In the genomic region with DNA sequence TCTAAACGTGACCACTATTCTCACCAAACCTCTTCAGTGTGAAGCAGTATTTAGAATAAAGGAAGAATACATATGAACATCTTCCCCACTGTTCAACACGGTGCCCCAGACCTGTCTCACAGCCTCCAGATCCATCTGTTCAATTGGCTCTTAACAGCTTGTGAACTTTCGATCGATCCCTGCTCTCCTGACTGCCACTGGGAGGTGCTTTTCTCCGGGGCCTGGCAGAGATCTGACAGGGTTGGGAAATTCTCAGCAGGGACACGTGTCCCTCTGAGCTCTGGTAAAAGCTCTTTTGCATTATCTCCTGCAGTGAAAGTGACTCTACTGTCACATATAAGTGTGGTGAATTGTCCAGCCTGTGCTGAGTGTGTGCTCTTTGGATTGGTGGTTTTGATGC, we compare ENCODE assay signal across 34 mouse cellular contexts. TPM values are rescaled to one million over a fixed set of nuclear protein-coding genes. Genes with fewer than 3 reads are reported as not detected.
"Had no signal": no experiment of that assay in that cellular context is flagged by ENCODE, and none has a peak within 500 bp of the region (broad histone marks: within the 10 kb centered on the region; RNA-seq: fewer than 3 reads in every experiment).

No protein-coding gene starts in this region.

- H3K4me2 ChIP-seq: heart, embryonic 12.5 days; hindbrain, embryonic 12.5 days; hindbrain, embryonic 14.5 days; intestine, embryonic 15.5 days; limb, embryonic 12.5 days; liver, embryonic 13.5 days had no signal

- H3K4me3 ChIP-seq: gastrocnemius, adult 2 months; heart, embryonic 10.5 days; heart, embryonic 12.5 days; hindbrain, embryonic 10.5 days; hindbrain, embryonic 12.5 days; intestine, embryonic 15.5 days; left cerebral cortex, adult 2 months; limb, embryonic 10.5 days; limb, embryonic 12.5 days; liver, embryonic 13.5 days had no signal

- ATAC-seq: hindbrain, embryonic 16.5 days; inflammation-experienced regulatory T-cells, adult 6 months; intestine, embryonic 15.5 days; intestine, postnatal 0 days had no signal

- H3K27ac ChIP-seq: gastrocnemius, adult 2 months; heart, embryonic 10.5 days; hindbrain, embryonic 10.5 days; hindbrain, embryonic 12.5 days; hindbrain, embryonic 14.5 days; intestine, embryonic 15.5 days; left cerebral cortex, adult 2 months; limb, embryonic 10.5 days; limb, embryonic 12.5 days; liver, embryonic 13.5 days had no signal

- H3K9me3 ChIP-seq: heart, embryonic 10.5 days; heart, embryonic 12.5 days; hindbrain, embryonic 10.5 days; hindbrain, embryonic 12.5 days; intestine, embryonic 15.5 days; limb, embryonic 10.5 days; limb, embryonic 12.5 days; liver, embryonic 13.5 days had no signal

- DNase-seq: gastrocnemius, adult 2 months; gastrocnemius, postnatal 10 days; gastrocnemius, postnatal 25 days; heart, adult 18-20 months; heart, postnatal 10 days; heart, postnatal 4 days; kidney, adult 18-20 months; kidney, adult 8-10 months; kidney, postnatal 10 days; kidney, postnatal 25 days; kidney, postnatal 4 days; layer of hippocampus, adult 9-11 months; liver, embryonic 13.5 days had no signal

- H3K4me1 ChIP-seq: heart, embryonic 10.5 days; heart, embryonic 12.5 days; hindbrain, embryonic 10.5 days; hindbrain, embryonic 12.5 days; intestine, embryonic 15.5 days; limb, embryonic 10.5 days; limb, embryonic 12.5 days; liver, embryonic 13.5 days had no signal

- H3K27me3 ChIP-seq: intestine, embryonic 15.5 days; liver, embryonic 13.5 days had no signal

- H3K9ac ChIP-seq: heart, embryonic 12.5 days; hindbrain, embryonic 12.5 days; hindbrain, embryonic 14.5 days; intestine, embryonic 15.5 days; limb, embryonic 12.5 days; liver, embryonic 13.5 days had no signal

- H3K36me3 ChIP-seq: heart, embryonic 10.5 days; heart, embryonic 12.5 days; hindbrain, embryonic 10.5 days; hindbrain, embryonic 12.5 days; intestine, embryonic 15.5 days; limb, embryonic 10.5 days; limb, embryonic 12.5 days; liver, embryonic 13.5 days had no signal

RNA-seq across cellular contexts. Expression of a gene that starts 57.6 kb away (rescaled TPM):
- total RNA-seq: granulocyte monocyte progenitor cell, adult 5-6 weeks; heart, adult 18-20 months; heart, adult 8-10 months; heart, postnatal 10 days; heart, postnatal 25 days; heart, postnatal 4 days; left cerebral cortex, adult 2 months; left cerebral cortex, postnatal 14 days; left cerebral cortex, postnatal 36 days had no signal
- polyA plus RNA-seq: frontal cortex, adult 2 months; heart, embryonic 14.5 days; heart, embryonic 16.5 days; kidney, embryonic 14.5 days had no signal
